Mouse (Mus musculus): Measurements from ENCODE around the gene Zfp408.

GRCm38 (mm10) chr2:91600475-91600874 lies 49.1 kb downstream of the Zfp408 start:
- no peak for TF ChIP-seq SRF (IDR thresholded peaks at IDR 0.05; ENCODE audit: control insufficient read depth, insufficient read length, low read depth)
- TF ChIP-seq POLR2A (IDR thresholded peaks at IDR 0.05; ENCODE audit: insufficient read length, low read depth): no peak
- no peak for TF ChIP-seq MYOG (IDR thresholded peaks at IDR 0.05; ENCODE audit: control insufficient read depth in 1 of 3, insufficient read depth in 1 of 3, insufficient read length in 2 of 3, low read depth in 2 of 3)
- TF ChIP-seq TCF12 (IDR thresholded peaks at IDR 0.05; ENCODE audit: insufficient read depth, poor library complexity, severe bottlenecking): no peak
- TF ChIP-seq POLR2AphosphoS2 (IDR thresholded peaks at IDR 0.05; ENCODE audit: insufficient read length, low read depth): no peak
- no peak for TF ChIP-seq USF1 (IDR thresholded peaks at IDR 0.05; ENCODE audit: low read depth)
- no peak for TF ChIP-seq MAX (IDR thresholded peaks at IDR 0.05; ENCODE audit: low read depth)
- TF ChIP-seq CEBPB (IDR thresholded peaks at IDR 0.05; ENCODE audit: insufficient read depth, poor library complexity, severe bottlenecking): no peak
- TF ChIP-seq TCF3 (IDR thresholded peaks at IDR 0.05; ENCODE audit: insufficient read length, low read depth): no peak
- TF ChIP-seq REST (IDR thresholded peaks at IDR 0.05; ENCODE audit: insufficient read depth, insufficient read length): no peak
